Mouse (Mus musculus) ES-Bruce4 (cell line): ENCODE results near the gene Cfap61. TPM values are rescaled to one million over a fixed set of nuclear protein-coding genes. Genes with fewer than 3 reads are reported as not detected.

ENCODE experiments used
- H3K27ac ChIP-seq: 2 replicates; pipeline ENCODE4 v1.5.1; 2012; ENCODE audit warnings: low read length, inconsistent platforms; ENCODE audit not compliant: insufficient read depth
- H3K27me3 ChIP-seq: 2 replicates; pipeline ENCODE4 v1.6.1; 2012; ENCODE audit warnings: mild to moderate bottlenecking, low read length, inconsistent platforms; ENCODE audit not compliant: control insufficient read depth, poor library complexity, insufficient read depth, severe bottlenecking
- H3K36me3 ChIP-seq: 2 replicates; pipeline ENCODE4 v1.6.1; 2012; ENCODE audit warnings: inconsistent platforms, mild to moderate bottlenecking, low read length, moderate library complexity; ENCODE audit not compliant: control insufficient read depth, poor library complexity, insufficient read depth, severe bottlenecking
- H3K4me1 ChIP-seq: one replicate; pipeline ENCODE4 v1.8.1; 2011; ENCODE audit warnings: low read length; ENCODE audit not compliant: control insufficient read depth, insufficient read depth
- H3K4me3 ChIP-seq: 2 replicates; pipeline ENCODE4 v1.5.1; 2011; ENCODE audit warnings: low read depth, mild to moderate bottlenecking, low read length
- H3K9ac ChIP-seq: 2 replicates; pipeline ENCODE4 v1.6.1; 2012; ENCODE audit warnings: low read depth, mild to moderate bottlenecking, inconsistent platforms; ENCODE audit not compliant: poor library complexity, severe bottlenecking
- H3K9me3 ChIP-seq: replicated peaks from 2 replicates; pipeline ENCODE4 v1.6.1; 2012; ENCODE audit warnings: mild to moderate bottlenecking, low read length, inconsistent platforms; ENCODE audit not compliant: control insufficient read depth, poor library complexity, insufficient read depth, severe bottlenecking
- CTCF ChIP-seq: IDR thresholded peaks from one replicate; pipeline ENCODE4 v1.8.1; 2011; ENCODE audit warnings: low read depth, low read length
- EP300 ChIP-seq: IDR thresholded peaks from 2 replicates; pipeline ENCODE4 v1.6.1; 2011; ENCODE audit warnings: low read depth, low read length; ENCODE audit not compliant: insufficient read depth
- POLR2A ChIP-seq: IDR thresholded peaks from one replicate; pipeline ENCODE4 v1.8.1; 2011; ENCODE audit warnings: low read length; ENCODE audit not compliant: insufficient read depth
- polyA plus RNA-seq: library from polyadenylated mRNA; stranded (reverse); fragments of >200 nt; gene quantifications from 2 replicates; pipeline ENCODE4 v1.2.4, GENCODE M21; 2011; ENCODE audit warnings: low read depth; ENCODE audit not compliant: missing spikeins, insufficient read depth, insufficient read length

Cfap61 gene
- polyA plus RNA-seq, 1 experiment = 2.4 TPM

DNA sequence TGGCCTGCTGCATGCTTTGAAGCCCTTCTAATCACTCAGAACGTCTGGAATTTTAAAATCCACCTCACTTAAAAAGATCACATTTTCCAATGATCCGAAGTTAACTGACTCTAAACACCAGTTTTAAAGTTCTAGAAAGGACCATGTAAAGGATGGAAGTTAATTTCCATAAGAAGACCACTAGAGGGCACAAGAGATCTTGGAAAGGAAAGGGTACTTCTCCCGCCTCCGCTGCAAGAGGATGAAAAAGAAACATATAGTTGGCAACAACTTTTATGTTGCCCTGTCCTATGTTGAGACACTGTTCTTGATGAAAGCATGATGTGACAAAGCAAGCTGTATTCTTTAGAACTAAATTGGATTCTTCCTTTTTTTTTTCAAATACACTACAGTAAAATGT lies 22.9 kb downstream of the Cfap61 start:
- TF ChIP-seq POLR2A = no peak
- TF ChIP-seq CTCF = no peak
- no peak for TF ChIP-seq EP300
- H3K27me3 ChIP-seq = no peaks in the 10 kb centered on the region
- H3K27ac ChIP-seq = no peak overlapping the region
- no peaks in the 10 kb centered on the region for H3K4me1 ChIP-seq
- no peaks in the 10 kb centered on the region for H3K9me3 ChIP-seq
- no peak overlapping the region for H3K9ac ChIP-seq
- H3K36me3 ChIP-seq = no peaks in the 10 kb centered on the region
- H3K4me3 ChIP-seq = no peak overlapping the region

DNA sequence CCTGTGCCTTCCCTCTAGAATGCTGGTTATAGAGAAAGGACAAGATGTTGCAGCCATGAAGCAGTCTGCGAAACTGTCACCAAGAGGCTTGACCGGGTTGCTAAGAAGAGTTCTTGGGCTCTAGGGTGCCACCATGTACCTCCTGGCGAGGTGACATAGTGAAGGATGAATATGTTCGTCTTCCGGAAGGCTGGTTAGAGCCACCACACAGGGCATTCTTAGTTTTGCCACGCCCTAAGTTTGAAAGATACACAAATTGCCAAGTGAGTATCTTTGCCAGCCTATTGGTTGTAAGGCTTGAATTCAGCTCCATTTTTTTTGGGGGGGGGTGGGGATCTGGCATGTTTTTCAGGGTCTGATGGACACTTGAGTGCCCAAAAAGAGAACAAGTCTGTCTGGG lies 23.5 kb downstream of the Cfap61 start:
- TF ChIP-seq CTCF = no peak
- no peak for TF ChIP-seq EP300
- TF ChIP-seq POLR2A = no peak
- H3K4me1 ChIP-seq = no peaks in the 10 kb centered on the region
- no peaks in the 10 kb centered on the region for H3K27me3 ChIP-seq
- no peak overlapping the region for H3K4me3 ChIP-seq
- no peaks in the 10 kb centered on the region for H3K36me3 ChIP-seq
- H3K9ac ChIP-seq = no peak overlapping the region
- no peaks in the 10 kb centered on the region for H3K9me3 ChIP-seq
- no peak overlapping the region for H3K27ac ChIP-seq

DNA sequence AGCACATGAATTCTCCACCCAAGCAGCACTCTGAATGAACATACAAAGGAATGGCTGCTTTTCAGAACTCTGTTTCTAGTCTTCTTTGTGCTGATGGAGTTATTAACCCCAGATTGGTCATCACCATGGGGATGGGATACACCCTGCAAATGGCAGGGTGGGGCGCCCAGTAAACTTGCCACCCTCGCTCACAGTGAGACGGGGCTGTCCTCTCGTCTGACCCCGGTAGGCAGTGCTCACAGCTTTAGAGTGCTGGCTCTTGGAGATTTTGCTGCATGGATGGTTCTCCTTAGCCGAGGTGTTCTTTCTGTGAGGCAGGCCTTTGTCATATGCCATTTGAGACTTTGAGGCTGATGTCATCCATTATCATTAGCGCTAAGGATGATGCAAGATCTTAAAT lies 24.0 kb downstream of the Cfap61 start:
- no peaks in the 10 kb centered on the region for H3K9me3 ChIP-seq
- no peaks in the 10 kb centered on the region for H3K36me3 ChIP-seq
- H3K9ac ChIP-seq = no peak overlapping the region
- no peaks in the 10 kb centered on the region for H3K27me3 ChIP-seq
- TF ChIP-seq CTCF (no peak), POLR2A (no peak), EP300 (no peak)
- no peak overlapping the region for H3K27ac ChIP-seq
- H3K4me3 ChIP-seq = no peak overlapping the region
- H3K4me1 ChIP-seq = no peaks in the 10 kb centered on the region

DNA sequence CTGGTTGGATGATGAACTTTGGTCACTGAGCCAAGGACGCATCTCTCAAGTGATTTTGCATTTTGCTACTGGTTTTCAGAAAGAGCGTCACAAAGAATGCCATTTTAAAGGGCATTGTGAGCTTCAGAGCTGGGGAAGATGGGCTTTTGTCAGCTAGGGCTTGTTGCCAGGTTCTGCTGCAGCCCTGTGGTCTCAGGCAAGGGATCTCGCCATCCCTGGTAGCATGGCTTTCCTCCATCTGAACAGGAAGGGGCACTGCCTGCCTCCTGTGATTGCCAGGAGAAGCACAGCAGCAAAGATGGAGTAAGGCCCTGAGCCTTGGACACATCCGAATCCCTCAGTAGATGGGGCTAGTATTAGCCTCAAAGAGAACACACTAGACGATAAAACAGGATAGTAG lies 27.3 kb downstream of the Cfap61 start:
- Histone ChIP-seq H3K9ac (no peak overlapping the region), H3K36me3 (no peaks in the 10 kb centered on the region), H3K4me3 (no peak overlapping the region), H3K4me1 (no peaks in the 10 kb centered on the region), H3K27me3 (no peaks in the 10 kb centered on the region), H3K9me3 (no peaks in the 10 kb centered on the region), H3K27ac (no peak overlapping the region)
- TF ChIP-seq CTCF (no peak), EP300 (no peak), POLR2A (no peak)

DNA sequence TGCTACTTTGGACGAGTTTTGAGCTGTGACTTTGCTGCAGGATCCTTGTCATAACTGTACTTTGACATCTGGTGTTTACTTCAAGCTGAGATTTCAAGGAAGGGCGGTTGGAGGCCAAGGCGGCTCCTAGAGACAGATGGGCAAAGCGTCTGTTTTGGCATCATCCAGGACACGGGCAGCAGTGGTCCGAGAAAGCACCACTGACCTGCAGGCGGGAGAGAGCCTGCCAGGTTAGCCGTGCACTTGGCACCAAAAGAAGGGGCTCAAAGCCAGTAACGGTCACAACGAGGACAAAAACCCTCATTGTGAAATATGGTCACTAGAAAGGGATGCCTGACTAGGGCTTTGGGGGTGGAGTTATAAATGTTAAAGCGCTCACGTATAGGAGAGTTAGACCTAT lies 36.2 kb downstream of the Cfap61 start:
- Histone ChIP-seq H3K4me1 (no peaks in the 10 kb centered on the region), H3K27me3 (no peaks in the 10 kb centered on the region), H3K4me3 (no peak overlapping the region), H3K27ac (no peak overlapping the region), H3K9ac (no peak overlapping the region), H3K9me3 (no peaks in the 10 kb centered on the region; the same call in 1 of the 2 replicates), H3K36me3 (no peaks in the 10 kb centered on the region)
- TF ChIP-seq CTCF (no peak), POLR2A (no peak), EP300 (no peak)

DNA sequence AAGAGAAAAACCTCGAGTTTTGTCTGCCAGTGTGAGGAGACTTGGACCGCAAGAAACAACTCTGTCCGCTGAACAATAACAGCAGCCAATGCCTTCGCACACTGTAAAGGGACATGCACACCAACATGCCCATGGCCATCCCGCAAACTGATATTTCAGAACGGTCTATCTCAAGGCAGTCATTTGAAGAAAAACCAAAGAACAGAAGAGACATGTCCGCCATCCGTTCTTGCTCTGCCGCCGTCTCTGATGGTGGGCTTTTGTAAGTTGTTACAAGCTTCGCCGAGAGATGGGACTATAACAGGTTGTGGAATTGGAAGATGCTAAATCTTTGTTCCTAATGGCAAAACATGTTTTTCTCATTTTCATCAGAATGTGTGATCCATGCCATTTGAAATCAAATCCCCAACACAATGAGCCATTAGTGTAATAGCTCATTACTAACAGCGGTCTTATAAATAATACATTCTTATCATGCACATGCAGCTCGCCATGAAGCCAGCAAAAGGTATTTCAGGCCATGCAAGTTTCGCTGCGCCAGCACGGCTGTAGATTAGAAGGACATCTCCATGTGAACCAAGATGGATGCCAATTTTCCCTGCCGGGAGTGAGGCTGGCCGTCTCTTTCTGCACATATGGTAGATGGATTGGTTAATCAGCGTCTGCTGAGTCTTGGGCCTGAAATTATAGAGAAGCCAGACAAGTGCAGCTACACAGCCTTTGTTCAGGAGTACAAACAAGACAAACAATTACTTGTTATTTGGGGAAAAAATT lies 36.8 kb downstream of the Cfap61 start:
- Histone ChIP-seq H3K27ac (no peak overlapping the region), H3K27me3 (no peaks in the 10 kb centered on the region), H3K4me1 (no peaks in the 10 kb centered on the region), H3K9me3 (no peaks in the 10 kb centered on the region; the same call in 1 of the 2 replicates), H3K9ac (no peak overlapping the region), H3K4me3 (no peak overlapping the region), H3K36me3 (no peaks in the 10 kb centered on the region)
- TF ChIP-seq CTCF (no peak), POLR2A (no peak), EP300 (no peak)
